Mouse (Mus musculus): ENCODE results near the gene Inka2. TPM values are rescaled to one million over a fixed set of nuclear protein-coding genes. Genes with fewer than 3 reads are reported as not detected.
A peak's percentile ranks its signal among the peaks of the same experiment; 100 is the strongest.

The Inka2 gene
- total RNA-seq (2021) = 100 to 1,000 TPM; 115 to 118 TPM
- long read RNA-seq, experiment 1, full-length matches to known transcripts = 47 of 83 reads
- long read RNA-seq, experiment 1, partial matches to known transcripts = 0 of 83 reads
- long read RNA-seq, experiment 1, other reads (novel, unspliced or antisense) = 36 of 83 reads
- long read RNA-seq, experiment 2, full-length matches to known transcripts = 35 of 56 reads
- long read RNA-seq, experiment 2, partial matches to known transcripts = 18 of 56 reads
- long read RNA-seq, experiment 2, other reads (novel, unspliced or antisense) = 3 of 56 reads

DNA sequence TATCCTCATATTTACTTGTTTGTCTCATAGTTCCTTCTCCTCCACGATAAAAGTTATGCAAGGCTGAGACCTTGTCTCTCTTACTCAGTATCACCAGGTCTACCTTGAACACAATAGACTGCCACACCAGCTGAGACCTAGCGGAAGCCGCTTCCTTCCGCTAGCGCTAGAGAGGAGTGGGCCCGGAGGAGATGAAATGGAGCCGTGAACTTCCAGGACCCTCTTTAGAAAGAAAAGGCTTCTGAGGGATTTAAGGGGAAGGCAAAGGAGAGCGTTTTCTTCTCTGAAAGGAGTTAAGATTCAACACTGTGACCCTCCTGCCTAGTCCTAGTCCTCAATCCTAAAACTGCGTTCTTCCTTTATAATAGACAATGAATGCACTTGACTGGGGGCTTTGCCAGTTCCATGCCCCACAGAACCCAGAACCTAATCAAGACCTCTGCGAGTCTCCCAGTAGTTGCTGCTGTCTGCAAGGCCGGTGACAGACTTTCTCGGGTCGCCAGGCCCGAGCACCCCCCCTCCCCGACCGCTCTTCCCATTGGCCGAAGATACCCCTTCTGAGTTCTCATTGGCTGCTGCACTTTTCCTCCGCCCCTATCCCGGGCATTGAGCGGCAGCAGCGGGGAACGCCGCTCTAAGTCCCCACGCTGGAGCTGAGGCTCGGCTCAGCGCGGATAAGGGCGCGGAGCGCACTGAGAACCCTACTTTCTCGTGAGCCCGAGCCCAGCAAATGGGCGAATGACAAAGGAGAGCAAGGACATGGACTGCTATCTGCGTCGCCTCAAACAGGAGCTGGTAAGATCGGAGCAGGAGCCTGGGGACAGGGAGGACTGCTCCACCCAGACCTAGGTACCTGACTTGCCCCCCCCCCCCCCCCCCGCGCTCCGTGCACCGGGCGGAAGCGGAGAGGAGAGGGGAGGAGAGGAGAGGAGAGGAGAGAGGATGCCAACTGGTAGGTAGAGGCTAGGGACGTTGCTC is at the start of gene Inka2:
Gene Inka2 (plus strand): TSS at position 569 of the 978 bp plus-strand sequence.
- TF ChIP-seq CTCF (IDR thresholded peaks at IDR 0.05) = no peak
- intact Hi-C loops (cut with DNase I) = loop anchor here (1.0 kb wide), 2 partner anchors 11 to 12 kb away; no protein-coding TSS in a partner anchor

DNA sequence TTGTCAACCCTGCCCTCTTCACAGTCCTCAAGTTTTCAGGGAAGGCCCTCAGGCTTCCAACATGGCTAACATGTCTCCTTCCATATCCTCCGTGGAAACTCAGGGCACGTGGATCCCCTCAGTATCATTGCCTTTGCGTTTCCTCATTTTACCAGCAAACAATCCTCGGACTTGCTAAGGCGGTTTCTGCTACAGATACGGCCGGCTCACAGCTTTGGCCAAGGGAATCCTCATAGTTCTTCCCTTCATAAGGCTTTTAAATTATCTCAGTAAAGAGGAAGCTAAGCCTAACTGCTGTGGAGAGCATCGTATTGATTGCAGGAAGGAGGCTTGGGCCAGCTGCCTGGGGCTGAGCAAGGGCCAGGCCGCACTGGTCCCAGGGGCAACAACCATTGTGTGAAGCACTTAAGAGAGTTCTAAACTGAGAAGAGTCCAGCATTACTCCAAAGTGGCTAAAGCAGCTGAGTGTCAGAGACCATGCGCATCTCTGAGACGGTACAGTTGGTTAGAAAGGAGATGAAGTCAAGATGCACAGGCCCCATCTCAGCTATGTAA is 49.3 kb upstream of the Inka2 start:
- TF ChIP-seq CTCF (IDR thresholded peaks at IDR 0.05) = no peak
- no peak for DNase-seq (ENCODE audit: extremely low spot score in 1 of 2, low spot score in 2 of 2)
- intact Hi-C loops (cut with DNase I) = no loop called here

More for the DNA sequence above, at the start of gene Inka2:
- Histone ChIP-seq H3K27ac (peak within 1 kb of the TSS; percentile 95), H3K4me3 (peak within 1 kb of the TSS; percentile 71)
- DNase-seq (ENCODE audit: extremely low spot score in 1 of 2, low spot score in 2 of 2) = peak; percentile 84

DNA sequence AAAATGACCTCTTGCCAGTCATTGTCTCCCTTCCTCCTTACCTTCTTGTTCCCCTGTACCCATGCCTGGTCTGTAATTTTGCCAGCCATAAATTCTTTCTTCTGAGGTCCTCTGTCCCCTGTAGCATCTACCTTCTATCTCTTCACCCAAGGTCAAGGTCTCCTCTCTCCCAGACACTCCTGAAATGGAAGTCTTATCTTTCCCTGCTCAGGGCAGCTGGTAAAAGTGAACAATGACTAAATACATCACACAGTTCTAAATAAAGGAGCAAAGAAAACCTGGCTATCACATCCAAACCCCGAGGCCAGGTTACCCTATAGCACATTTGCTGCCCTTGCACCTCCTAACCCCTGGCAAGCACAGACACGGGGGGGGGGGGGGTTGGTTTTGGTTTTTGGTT is 43.9 kb upstream of the Inka2 start:
- DNase-seq (ENCODE audit: extremely low spot score in 1 of 2, low spot score in 2 of 2) = no peak
- intact Hi-C loops (cut with DNase I) = no loop called here
- no peak for TF ChIP-seq CTCF (IDR thresholded peaks at IDR 0.05)
- H3K27ac ChIP-seq = no peak overlapping the region
- no peak overlapping the region for H3K4me3 ChIP-seq

More for the DNA sequence above, 49.3 kb upstream of the Inka2 start:
- Histone ChIP-seq H3K4me3 (no peak overlapping the region), H3K27ac (no peak overlapping the region)

DNA sequence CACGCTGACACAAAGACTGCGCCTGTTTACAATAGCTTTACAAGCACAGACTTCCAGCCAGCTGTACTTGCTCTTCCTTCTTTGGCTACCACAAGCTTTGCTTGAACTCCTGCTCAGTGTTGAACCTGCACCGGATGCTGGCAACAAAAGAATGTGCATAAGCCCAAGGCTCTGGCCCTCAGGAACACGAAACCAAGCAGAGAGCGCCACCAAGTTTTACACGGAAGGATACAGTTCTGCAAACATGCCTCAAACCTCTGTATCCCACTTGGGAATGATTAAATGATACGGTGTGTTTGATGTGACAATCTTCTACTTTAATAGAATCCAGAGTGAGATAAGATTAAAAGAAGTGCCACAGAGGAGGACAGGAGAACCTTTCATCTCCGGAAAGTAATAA is 41.4 kb upstream of the Inka2 start:
- Histone ChIP-seq H3K4me3 (no peak overlapping the region), H3K27ac (no peak overlapping the region)
- no peak for DNase-seq (ENCODE audit: extremely low spot score in 1 of 2, low spot score in 2 of 2)
- intact Hi-C loops (cut with DNase I) = no loop called here
- no peak for TF ChIP-seq CTCF (IDR thresholded peaks at IDR 0.05)

DNA sequence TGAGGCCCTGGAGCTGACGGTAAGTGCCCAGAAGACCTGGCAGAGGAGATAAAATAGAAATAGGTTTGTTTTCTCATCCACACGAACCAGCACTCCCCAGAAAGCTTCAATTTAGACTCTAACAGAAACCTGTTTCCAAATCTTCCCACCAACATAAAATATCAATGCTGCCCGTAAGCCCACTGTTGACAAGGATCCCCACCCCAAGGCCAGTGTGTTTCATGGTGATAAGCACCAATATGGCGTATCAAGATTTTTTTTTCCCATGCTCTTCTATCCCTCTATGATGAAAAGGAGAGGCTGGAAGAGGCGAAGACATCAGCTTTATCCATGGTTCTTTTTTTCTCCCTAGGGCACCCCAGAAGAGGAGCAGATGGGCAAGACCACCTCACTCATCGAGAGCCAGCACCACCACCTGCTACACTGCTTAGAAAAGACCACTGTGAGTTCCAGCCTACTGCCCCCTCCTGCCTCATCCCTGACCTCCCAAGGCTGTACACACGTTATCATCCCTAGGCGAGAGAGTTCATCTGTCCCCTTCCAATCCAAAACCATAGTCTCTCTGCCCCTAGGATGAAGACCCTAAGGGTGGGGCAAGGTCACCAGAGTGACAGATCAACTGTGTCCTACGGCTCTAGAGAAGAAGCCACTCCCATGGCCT is 39.2 kb upstream of the Inka2 start:
- DNase-seq (ENCODE audit: extremely low spot score in 1 of 2, low spot score in 2 of 2) = no peak
- H3K4me3 ChIP-seq = no peak overlapping the region
- intact Hi-C loops (cut with DNase I) = no loop called here
- no peak for TF ChIP-seq CTCF (IDR thresholded peaks at IDR 0.05)
- no peak overlapping the region for H3K27ac ChIP-seq

DNA sequence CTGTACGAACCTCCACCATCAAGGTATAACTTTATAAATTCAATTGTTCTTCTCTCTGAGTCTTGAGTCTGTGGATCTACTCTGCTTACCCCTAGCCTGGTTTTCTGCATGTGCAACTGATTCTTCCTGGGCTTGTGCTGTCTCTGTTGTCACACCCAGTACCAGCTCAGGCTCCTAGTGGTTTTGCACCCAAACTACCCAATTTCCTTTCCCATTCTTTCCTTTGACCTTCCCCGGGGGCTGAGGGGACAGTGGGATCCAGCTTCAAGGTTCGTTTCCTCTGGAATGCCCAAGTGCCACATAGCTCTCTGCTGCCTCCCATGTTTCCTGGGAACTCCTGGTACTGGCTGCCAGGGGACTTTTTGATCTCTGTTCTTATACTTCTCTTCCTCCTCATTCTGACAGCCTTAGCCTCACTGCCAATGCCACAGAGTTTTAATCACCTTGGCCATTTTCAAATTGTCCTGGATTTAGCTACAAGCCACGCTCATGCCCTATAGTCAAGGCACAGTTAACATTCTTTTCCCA is 37.3 kb upstream of the Inka2 start:
- DNase-seq (ENCODE audit: extremely low spot score in 1 of 2, low spot score in 2 of 2) = no peak
- intact Hi-C loops (cut with DNase I) = no loop called here
- TF ChIP-seq CTCF (IDR thresholded peaks at IDR 0.05) = peak; percentile 14; the same call in 1 of the 2 replicates
- H3K4me3 ChIP-seq = no peak overlapping the region
- H3K27ac ChIP-seq = no peak overlapping the region

DNA sequence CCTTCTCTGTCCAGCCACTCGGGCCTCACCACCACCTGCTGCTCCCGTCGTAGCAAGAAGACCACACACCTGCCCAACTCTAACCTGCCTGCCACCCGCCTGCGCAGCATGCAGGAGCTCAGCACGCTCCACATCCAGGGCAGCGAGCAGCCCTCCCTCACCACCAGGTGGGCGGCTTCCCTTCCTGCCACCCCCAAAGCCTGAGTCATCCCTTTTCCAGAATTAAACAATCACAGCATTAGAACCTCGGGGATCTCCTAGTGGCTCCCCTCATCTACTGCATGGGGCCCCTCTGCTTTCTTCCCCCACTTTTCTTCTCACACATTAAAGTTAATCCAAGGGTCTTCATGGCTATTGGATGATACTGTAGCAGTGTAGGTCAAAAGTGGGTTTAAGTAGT is 36.2 kb upstream of the Inka2 start:
- TF ChIP-seq CTCF (IDR thresholded peaks at IDR 0.05) = peak; percentile 40
- DNase-seq (ENCODE audit: extremely low spot score in 1 of 2, low spot score in 2 of 2) = peak; percentile 53 to 59
- H3K4me3 ChIP-seq = no peak overlapping the region
- H3K27ac ChIP-seq = no peak overlapping the region
- intact Hi-C loops (cut with DNase I) = no loop called here

DNA sequence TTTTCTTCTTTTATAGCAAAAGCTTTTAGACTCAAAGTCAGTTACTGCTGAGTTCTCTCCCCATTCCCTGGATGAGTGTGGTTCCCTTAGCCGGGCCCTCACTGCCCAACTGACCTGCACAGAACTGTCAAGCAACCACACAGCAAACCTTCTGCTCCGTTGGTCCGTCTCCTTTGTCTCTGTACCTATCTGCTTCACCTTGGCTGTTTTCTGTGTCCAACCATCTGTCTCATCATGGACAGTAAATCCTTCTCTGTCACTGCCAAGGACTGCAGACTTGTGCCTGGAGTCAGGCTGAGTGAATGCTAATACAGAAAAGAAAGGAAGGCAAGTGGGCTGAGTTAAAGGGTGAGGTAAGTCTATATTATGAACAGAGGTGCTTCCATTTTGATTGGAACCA is 34.6 kb upstream of the Inka2 start:
- intact Hi-C loops (cut with DNase I) = loop anchor here (10.0 kb wide), 1 partner anchor 775 kb away; no protein-coding TSS in a partner anchor
- TF ChIP-seq CTCF (IDR thresholded peaks at IDR 0.05) = no peak
- no peak overlapping the region for H3K27ac ChIP-seq
- no peak for DNase-seq (ENCODE audit: extremely low spot score in 1 of 2, low spot score in 2 of 2)
- no peak overlapping the region for H3K4me3 ChIP-seq

DNA sequence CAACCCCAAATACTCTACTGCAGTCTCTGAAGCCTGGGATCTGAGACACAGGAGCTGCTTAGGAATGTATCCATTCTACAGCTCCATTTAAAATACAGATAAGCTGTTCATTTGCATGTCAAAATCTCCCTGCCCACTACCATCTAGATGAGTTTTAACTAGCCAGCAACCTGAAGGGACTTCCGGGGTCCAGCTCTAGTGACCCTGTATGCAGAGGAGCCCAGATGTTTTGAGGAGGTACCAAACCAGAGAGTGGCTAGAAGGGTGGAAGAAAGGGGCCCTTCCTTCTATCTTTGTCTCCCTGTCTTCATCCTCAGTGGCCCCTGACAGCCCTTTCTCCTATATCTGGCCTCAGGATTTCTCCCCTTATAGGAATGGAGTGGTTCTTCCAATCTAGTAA is 33.6 kb upstream of the Inka2 start:
- no peak for DNase-seq (ENCODE audit: extremely low spot score in 1 of 2, low spot score in 2 of 2)
- intact Hi-C loops (cut with DNase I) = loop anchor here (10.0 kb wide), 1 partner anchor 774 kb away; no protein-coding TSS in a partner anchor

DNA sequence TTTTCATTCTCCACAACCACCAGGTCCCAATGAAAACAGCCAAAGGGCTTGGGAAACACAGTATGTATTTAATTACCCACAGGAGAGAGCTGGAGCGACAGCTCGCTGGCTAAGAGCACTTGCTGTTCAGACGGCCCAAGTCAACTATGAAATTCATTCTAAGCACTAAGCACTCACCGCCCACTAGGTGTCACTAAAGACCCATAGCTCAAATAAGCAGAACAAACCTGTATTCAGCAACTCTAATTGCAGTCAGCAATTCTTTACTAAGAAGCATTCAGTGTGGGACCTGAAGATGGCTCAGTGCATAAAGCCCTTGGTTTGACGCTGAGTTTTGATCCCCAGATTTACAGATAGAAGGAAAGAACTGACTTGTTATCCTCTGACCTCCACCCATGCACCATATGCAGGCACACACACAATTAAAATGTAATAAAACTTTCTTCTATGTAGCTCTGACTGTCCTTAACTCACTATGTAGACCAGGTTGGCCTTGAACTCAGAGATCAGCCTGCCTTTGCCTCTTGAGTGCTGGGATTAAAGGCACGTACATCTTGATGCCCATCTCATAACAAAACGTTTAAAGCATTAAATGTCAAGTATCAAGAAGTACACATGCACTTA is 29.7 kb upstream of the Inka2 start:
- DNase-seq (ENCODE audit: extremely low spot score in 1 of 2, low spot score in 2 of 2) = peak; percentile 51 to 67
- intact Hi-C loops (cut with DNase I) = loop anchor here (1.0 to 10.0 kb wide), 4 partner anchors 52 to 770 kb away; no protein-coding TSS in a partner anchor
- H3K27ac ChIP-seq = no peak overlapping the region
- peak; percentile 96 for TF ChIP-seq CTCF (IDR thresholded peaks at IDR 0.05)
- H3K4me3 ChIP-seq = no peak overlapping the region

More for the DNA sequence above, 33.6 kb upstream of the Inka2 start:
- H3K4me3 ChIP-seq = no peak overlapping the region
- TF ChIP-seq CTCF (IDR thresholded peaks at IDR 0.05) = no peak
- no peak overlapping the region for H3K27ac ChIP-seq
